Mouse (Mus musculus): ENCODE results near the gene Ice1. TPM values are rescaled to one million over a fixed set of nuclear protein-coding genes. Genes with fewer than 3 reads are reported as not detected.

The Ice1 gene
- polyA plus RNA-seq, 2 experiments from 2014 or later = 15.6 to 16.7 TPM

DNA sequence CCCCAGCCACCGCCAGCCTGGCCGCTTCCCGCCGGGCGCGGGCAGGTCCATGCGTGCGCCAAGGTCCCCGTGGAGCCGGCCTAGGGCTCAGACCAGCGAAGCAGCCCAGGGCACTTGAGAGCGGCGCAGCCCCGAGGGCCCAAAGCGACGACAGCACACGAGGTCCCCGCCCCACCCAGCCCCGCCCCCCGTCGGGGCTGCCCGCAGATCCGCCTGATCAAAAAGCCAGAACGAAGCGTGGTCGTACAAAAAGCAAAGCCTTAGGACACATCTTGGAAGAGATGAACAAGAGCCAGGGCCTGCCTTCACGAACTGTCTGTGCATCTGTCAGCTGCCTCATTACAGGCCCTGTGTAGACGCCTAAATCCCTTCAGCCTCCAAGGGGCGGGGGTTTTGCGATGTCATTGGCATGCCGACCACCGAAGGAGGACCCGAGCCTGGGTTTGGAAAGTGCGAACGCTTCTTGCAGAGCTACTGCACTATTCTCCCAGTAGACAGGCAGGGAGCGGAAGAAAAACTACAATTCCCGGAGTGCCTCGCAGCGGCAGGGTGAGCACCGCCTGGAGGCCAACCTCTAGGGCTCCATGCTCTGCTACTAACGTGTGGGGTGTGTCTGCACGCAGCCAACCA is 343 bp upstream of the Ice1 start:
- peak; percentile 89 for ATAC-seq

DNA sequence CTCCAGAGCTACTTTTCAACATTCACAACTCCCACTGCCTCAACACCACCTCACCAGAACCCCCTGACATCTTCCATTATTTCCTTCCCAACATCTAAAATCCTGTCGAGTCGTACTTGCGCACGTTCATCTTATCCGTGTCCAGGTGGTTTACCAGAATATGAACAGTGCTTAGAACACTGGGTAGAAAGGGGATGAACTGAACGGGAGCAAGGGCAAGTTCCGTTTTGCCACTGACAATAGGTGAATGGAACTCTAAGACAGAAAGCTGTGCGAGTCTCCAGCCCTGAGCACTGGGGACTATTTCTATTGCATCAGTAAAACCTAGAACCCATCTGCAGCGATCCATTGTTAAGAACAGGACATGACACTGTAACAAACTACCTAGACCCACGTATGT is 728 bp downstream of the Ice1 start:
- ATAC-seq = no peak

DNA sequence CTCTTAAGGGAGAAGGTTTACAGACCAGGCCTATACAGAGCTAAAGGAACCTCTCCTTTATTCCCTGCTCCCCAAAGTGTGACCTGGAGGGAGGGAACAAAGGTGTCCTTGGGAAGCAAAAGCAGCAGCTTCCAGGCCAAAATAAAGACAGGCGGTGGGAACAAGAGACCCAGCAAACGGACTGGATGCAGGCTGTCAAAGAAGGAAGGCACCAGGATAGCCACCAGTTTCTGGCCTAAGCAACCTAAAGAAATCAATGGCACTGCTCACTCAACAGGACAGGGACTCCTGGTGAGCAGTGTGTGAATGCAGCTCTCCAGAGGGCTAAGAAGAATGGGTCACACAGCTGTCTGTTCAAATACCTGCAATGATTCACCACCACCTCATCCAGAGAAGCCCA is 1.8 kb downstream of the Ice1 start:
- ATAC-seq = no peak

DNA sequence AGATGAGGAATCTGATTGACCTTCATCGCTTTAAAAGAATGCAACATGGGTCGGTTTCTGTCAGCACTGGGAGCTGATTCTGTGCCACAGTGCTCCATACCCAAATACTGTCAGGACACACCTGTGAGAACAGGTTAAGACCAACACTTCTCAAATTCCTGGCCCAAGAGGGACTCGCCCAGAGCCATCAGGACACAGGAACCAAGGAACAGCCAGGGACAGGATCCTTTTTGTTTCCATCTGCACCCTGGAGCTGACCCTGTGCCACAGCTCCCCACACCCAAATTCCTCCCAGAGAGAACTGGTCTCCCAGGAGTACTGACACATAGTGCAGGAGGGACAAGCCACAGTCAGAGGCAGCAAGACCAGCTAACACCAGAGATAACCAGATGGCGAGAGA is 11.0 kb downstream of the Ice1 start:
- no peak for ATAC-seq

DNA sequence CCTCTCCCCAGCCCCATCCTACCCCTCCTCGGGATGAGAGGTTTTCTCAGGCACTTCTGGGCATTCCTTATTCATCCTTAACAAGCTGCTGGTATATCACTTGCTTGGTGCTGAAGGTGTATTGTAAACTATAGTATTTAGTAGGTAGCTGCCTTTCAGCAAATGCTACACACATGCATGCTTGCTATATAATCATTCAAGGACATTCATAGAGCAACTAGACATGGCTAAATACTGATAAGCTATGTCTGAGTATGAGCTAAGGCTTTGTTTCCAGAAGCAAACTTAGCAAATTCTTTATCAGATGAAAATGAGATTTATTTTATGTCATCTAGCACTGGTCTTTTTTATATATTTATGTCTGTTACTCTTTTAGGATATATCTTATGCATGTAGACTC is 11.8 kb downstream of the Ice1 start:
- no peak for ATAC-seq

DNA sequence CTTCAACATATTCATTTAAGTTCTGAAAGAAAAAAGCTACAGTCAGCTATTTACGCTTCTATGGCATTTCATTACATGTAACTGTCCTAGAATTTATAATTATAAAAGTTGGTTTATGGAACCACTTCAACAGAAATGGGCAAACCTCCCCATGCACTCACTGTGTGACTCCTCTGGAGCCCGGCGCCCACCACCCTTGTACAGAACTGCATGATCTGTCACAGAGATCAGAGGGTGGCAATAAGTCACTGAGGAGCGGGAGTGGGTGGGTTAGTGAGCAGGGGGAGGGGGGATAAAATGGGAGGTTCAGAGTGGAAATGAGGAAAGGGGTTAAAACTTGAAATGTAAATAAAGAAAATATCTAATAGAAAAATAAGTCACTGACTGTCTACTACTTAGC is 13.0 kb downstream of the Ice1 start:
- ATAC-seq = no peak

DNA sequence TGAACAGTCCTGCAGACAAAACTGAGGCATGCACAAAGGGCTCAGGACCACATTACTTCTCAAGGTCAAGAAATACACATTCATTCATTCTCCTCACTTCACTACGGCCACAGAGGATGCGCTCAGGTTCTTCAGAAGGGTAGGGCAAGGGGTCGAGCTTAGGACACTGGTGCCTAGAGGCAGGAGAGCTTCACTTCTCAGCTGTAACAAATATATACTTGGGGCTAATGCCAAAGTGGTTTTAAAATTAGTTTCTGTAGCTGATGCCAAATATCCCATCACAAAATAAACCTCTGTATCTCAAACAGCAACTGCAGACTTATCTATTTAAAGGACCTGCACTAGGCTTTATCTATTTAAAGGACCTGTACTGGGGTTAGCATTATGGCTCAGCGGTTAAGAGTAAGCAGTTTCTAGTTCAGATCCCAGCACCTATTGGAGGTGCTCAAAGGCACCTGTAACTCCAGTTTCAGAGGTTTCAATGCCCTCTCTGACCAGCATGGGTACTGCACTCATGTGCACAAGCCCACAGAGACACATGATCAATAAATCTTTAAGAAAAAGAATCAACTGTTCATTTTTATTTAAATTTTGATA is 14.9 kb downstream of the Ice1 start:
- no peak for ATAC-seq

DNA sequence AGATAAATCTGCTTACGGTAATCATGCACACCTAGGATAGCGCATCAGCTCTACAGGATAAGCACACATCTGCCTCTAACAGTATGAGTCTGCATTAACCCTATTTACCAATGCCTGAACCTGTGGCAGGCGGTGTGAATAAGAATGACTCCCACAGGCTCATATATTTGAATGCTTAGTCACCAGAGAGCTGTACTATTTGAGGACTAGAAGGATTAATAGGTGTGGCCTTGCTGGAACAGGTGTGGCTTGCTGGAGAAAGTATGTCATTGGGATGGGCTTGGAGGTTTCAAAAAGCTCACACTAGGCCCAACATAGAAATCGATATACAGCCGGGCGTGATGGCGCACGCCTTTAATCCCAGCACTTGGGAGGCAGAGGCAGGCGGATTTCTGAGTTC is 15.9 kb downstream of the Ice1 start:
- no peak for ATAC-seq

DNA sequence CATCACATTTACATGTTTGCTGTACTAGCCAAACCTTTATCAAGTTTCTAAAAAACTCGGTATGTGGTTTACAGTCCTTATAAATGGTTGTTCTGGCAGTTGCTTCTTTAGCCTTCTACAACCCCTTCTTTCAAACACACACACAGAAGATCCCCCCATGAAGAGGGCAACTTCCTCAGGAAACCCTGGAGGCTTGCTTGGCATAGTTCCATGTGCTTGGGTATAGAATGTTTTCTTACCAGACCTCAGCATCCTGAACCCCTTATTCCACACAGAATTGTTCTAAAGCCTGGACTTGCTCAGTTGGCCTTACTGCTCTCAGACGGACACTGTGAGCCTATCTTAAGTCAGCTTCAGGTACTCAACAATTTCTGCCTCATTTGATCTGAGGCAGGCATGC is 24.6 kb downstream of the Ice1 start:
- no peak for ATAC-seq

DNA sequence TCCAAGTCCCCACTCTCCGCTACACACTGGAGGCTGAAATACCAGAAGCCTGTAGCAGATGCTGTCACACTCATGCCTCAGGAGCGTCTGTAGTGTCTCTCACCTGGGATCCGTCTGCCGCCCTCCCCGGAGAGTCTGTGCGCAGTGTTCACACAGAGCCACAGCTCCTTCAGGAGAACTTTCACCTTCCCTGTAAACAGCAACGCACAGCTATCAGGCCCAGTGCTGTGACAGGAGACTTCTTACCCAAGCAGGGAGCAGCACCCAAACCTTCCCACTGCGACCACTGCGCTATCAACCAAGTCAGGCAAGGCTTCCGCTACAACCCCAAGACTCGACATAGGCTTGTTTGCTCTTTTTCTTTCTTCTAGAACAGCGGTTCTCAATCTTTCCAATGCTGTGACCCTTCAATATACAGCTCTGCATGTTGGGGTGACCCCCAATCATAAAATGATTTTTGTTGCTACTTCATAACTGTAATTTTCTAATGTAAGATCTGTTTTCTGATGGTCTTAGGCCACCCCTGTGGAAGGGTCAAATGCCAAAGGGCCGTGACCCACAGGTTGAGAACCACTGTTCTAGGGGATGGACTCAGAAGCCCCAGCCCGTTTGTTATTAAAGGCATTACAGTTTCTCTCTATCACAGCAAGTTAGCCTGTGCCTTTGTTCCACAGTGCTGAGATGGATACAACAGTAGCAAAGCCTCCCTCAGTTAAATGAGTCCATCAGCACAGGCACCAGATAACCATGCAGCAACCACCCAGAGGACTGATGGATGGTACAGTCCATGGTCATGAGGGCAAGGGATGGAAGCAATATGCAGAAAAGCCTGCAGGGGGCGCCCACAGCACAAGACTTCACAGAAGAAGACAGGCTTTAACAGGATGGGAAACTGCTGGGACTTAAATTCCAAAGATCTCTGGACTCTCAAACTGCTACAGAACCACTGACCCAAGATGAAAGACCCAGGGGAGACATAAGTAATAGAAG is 26.7 kb downstream of the Ice1 start:
- ATAC-seq = peak; percentile 70

DNA sequence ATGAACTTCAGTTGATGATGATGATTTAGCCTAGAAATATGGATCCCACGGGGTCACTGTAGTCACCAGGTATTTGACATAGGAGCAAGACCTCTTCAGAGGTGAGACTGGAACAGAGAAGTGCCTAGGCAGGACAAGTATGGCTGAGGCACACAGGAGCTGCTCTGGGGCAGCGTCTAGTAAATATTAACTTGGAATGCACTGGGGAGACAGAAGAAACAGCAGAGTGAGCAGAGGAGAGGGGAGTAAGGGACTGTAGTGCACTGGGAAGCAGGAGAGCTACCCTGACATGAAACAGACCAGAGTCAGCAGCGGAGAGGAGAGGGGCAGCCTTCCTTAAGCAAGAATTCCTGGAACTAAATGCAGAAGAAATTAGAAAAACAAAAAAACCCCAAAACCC is 27.8 kb downstream of the Ice1 start:
- ATAC-seq = no peak

DNA sequence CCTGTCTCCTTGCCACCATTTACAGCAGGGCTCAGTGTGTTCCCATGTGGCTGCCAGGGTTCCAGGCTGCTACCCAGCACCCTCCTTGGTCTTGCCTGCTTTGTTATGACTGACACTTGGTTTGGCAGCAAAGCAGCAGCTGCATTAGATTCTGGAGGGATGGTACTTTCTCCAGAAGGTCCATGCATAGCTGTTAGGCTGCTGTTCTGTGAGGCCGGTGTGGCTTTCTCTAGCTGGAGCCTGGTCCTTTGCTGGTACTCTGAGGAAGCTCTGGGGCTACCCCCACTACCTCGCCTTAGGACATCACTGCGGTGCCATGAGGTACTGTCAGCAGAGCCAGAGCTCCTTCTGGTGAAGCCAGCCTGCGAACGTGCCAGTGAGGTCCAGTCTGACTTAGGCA is 32.1 kb downstream of the Ice1 start:
- ATAC-seq = no peak

GRCm38 (mm10) chr13:70604723-70605122 is 32.7 kb downstream of the Ice1 start:
- ATAC-seq = no peak

DNA sequence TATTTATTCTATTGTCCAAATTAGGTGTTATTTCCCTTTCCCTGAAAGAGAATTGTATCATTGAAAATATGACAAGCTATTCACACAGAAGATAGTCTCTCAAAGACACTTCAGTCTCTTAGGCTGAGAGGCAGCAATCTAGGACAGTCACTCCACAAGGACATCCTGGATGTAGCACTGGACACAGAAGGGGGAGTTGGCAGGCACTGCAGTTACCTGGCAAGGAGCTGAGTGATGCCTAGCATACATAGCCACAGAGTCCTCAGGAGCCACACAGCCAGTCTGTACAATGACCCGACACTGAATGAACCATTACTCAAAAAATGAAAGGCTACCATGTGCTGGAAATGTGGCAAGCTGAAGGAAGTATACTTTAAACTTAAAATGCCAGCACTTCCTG is 35.9 kb downstream of the Ice1 start:
- ATAC-seq = no peak

DNA sequence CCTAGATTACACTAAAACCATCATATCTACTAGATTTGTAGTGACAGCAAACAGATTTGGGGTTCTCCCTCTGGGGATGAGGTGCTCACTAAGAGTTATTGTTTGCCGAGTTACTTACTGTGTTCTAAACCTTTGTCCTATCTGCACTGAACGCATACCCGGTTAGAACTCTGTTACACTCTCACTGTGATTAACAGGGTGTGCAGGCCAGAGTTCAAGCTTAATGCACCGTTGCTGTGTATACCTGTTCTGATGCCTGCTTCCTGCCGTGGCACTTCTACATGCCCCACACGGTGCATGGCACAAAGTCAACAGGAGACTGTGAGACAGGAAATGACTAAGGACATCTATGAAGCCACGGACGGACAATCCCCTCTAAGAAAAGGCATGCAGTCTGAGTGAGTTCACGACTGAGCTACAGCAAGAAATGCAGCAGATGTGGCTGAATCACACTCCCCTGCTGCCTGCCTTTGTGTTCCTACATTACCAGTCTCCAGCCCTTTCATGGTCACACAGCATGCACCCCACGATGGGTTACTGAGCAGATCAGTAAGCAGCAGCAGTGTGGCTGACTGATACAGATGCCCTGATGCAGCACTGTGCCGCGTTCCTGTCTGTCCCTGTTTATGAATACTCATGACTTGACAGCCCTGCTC is 37.3 kb downstream of the Ice1 start:
- no peak for ATAC-seq

- no peak for ATAC-seq
Observed at GRCm38 (mm10) chr13:70598941-70599340, 38.5 kb downstream of the Ice1 start.

GRCm38 (mm10) chr13:70596901-70597300 is 40.5 kb downstream of the Ice1 start:
- ATAC-seq = no peak

GRCm38 (mm10) chr13:70590248-70590762 is 47.1 kb downstream of the Ice1 start:
- no peak for ATAC-seq

DNA sequence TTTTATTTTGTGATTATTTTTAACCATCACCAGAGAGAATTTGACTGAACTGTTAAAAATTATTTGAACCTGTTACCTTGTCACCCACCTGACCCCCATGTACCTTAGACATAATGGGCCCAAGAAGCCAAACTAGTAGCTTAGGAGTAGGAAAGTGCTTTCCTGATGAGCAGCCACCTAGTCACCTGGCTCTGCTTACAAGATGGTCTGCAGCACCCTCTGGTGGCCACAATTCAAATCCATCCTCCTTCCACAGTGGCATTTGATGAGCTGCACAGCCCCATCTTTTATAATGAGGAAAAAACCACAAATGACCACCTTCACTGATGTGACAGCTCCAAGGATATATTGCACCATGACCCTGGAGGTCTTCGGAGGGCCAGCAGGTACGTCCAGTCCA is 50.5 kb downstream of the Ice1 start:
- ATAC-seq = no peak

- no peak for ATAC-seq
Observed at GRCm38 (mm10) chr13:70582517-70582916, 54.9 kb downstream of the Ice1 start.

- ATAC-seq = no peak
Observed at GRCm38 (mm10) chr13:70581509-70581908, 55.9 kb downstream of the Ice1 start.

DNA sequence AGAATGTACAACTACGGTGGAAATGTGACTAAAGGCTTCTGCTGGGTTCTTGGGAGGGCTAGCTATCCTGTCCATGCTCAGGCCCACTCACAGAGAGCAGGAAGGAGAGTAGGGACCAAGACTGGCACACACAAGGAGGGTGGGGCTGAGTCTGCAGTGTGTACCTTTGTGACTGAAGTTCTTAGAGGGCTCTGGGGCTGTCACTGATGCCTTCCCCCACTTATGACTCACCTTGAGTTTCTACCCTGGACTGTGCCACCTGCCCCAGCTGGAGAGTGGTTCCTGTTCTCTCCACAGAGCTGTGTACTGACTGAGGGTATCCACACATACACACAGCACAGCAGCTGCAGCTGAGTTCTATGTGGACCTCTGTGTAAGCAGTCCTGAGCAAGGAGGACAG is 63.2 kb downstream of the Ice1 start:
- ATAC-seq = no peak

DNA sequence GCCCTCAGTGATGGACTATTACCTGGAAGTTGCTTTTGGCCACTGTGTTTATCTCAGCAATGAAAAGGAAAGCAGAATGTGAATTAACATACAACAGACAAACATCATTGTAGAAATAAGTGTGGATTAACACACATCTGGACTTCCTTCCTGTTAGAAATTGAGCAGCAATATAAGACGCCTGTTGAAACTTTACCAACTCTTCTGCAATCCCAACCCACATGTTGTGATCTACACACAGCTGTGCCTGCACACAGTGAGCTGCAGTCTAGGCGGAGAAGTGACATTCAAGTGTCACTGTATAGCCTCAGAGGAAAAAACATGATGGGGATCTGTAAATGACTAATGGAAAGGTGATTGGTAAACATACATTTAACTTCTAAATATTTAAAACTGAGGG is 69.5 kb downstream of the Ice1 start:
- ATAC-seq = no peak

All from activated CD4-positive, CD25-positive, alpha-beta regulatory T cell, adult 4 months (primary cell).